Mouse (Mus musculus) E14TG2a.4 (cell line): ENCODE results near the gene Commd3.
A peak's percentile ranks its signal among the peaks of the same experiment; 100 is the strongest.

Experiments used
- H3K27me3 ChIP-seq: 2 replicates; pipeline ENCODE4 v1.6.1; 2014; ENCODE audit warnings: low read length, control low read depth; ENCODE audit not compliant: insufficient read depth
- H3K36me3 ChIP-seq: 2 replicates; pipeline ENCODE4 v1.6.1; 2014; ENCODE audit warnings: low read length, control low read depth; ENCODE audit not compliant: insufficient read depth
- H3K4me1 ChIP-seq: replicated peaks from 2 replicates; pipeline ENCODE4 v1.6.1; 2014; ENCODE audit warnings: low read depth, low read length, control low read depth
- H3K4me3 ChIP-seq: replicated peaks from 2 replicates; pipeline ENCODE4 v1.5.1; 2014; ENCODE audit warnings: mild to moderate bottlenecking, low read length
- H3K9me3 ChIP-seq: 2 replicates; pipeline ENCODE4 v1.6.1; 2014; ENCODE audit warnings: low read length, control low read depth
- CTCF ChIP-seq: conservative IDR thresholded peaks from 2 replicates; pipeline ENCODE4 v1.5.1; 2014; ENCODE audit warnings: low read length
- NANOG ChIP-seq: IDR thresholded peaks from 2 replicates; pipeline ENCODE4 v1.6.1; 2014; ENCODE audit warnings: borderline replicate concordance, low read length, mixed read lengths
- POU5F1 ChIP-seq: IDR thresholded peaks from 2 replicates; pipeline ENCODE4 v1.6.1; 2014; ENCODE audit warnings: low read length, borderline replicate concordance

Commd3 gene

GRCm38 (mm10) chr2:18689064-18689921, 17.1 kb downstream of the Commd3 start:
- Histone ChIP-seq H3K4me1 (peaks cover 18% of the 10 kb centered on the region), H3K4me3 (peak overlapping the region; percentile 73), H3K27me3 (peaks cover 78% of the 10 kb centered on the region), H3K36me3 (no peaks in the 10 kb centered on the region), H3K9me3 (peaks cover 24% of the 10 kb centered on the region)
- TF ChIP-seq CTCF: no peak
- TF ChIP-seq POU5F1: no peak
- no peak for TF ChIP-seq NANOG

- Histone ChIP-seq H3K36me3 (no peaks in the 10 kb centered on the region), H3K4me1 (peaks cover 23% of the 10 kb centered on the region), H3K27me3 (peaks cover 84% of the 10 kb centered on the region), H3K9me3 (peaks cover 24% of the 10 kb centered on the region), H3K4me3 (peak overlapping the region; percentile 73)
- no peak for TF ChIP-seq NANOG
- no peak for TF ChIP-seq CTCF
- TF ChIP-seq POU5F1: no peak
Measured at GRCm38 (mm10) chr2:18690055-18690691, 18.0 kb downstream of the Commd3 start.

- H3K36me3 ChIP-seq: no peaks in the 10 kb centered on the region
- peak overlapping the region; percentile 73 for H3K4me3 ChIP-seq
- no peak for TF ChIP-seq NANOG
- TF ChIP-seq POU5F1: no peak
- TF ChIP-seq CTCF: no peak
- H3K27me3 ChIP-seq: peaks cover 87% of the 10 kb centered on the region
- peaks cover 24% of the 10 kb centered on the region for H3K9me3 ChIP-seq
- H3K4me1 ChIP-seq: peaks cover 23% of the 10 kb centered on the region
Measured at GRCm38 (mm10) chr2:18690756-18691155, 18.6 kb downstream of the Commd3 start.

GRCm38 (mm10) chr2:18692031-18692430, 19.8 kb downstream of the Commd3 start:
- no peak for TF ChIP-seq POU5F1
- no peak for TF ChIP-seq NANOG
- TF ChIP-seq CTCF: no peak
- Histone ChIP-seq H3K27me3 (peaks cover 86% of the 10 kb centered on the region), H3K4me3 (no peak overlapping the region), H3K4me1 (peaks cover 23% of the 10 kb centered on the region), H3K9me3 (peaks cover 14% of the 10 kb centered on the region), H3K36me3 (no peaks in the 10 kb centered on the region)

GRCm38 (mm10) chr2:18692548-18692947, 20.4 kb downstream of the Commd3 start:
- no peak overlapping the region for H3K4me3 ChIP-seq
- peaks cover 23% of the 10 kb centered on the region for H3K4me1 ChIP-seq
- H3K36me3 ChIP-seq: no peaks in the 10 kb centered on the region
- peaks cover 8% of the 10 kb centered on the region for H3K9me3 ChIP-seq
- peaks cover 82% of the 10 kb centered on the region for H3K27me3 ChIP-seq
- TF ChIP-seq POU5F1 (no peak), CTCF (no peak), NANOG (no peak)

- no peaks in the 10 kb centered on the region for H3K36me3 ChIP-seq
- TF ChIP-seq POU5F1: no peak
- no peak for TF ChIP-seq CTCF
- TF ChIP-seq NANOG: no peak
- H3K4me1 ChIP-seq: peaks cover 23% of the 10 kb centered on the region
- H3K9me3 ChIP-seq: no peaks in the 10 kb centered on the region; the same call in 1 of the 2 replicates
- no peak overlapping the region for H3K4me3 ChIP-seq
- peaks cover 82% of the 10 kb centered on the region for H3K27me3 ChIP-seq
Measured at GRCm38 (mm10) chr2:18693491-18693870, 21.3 kb downstream of the Commd3 start.

- Histone ChIP-seq H3K36me3 (no peaks in the 10 kb centered on the region), H3K4me1 (peaks cover 22% of the 10 kb centered on the region), H3K27me3 (peaks cover 82% of the 10 kb centered on the region), H3K4me3 (peak within 1 kb of the TSS; percentile 81), H3K9me3 (no peaks in the 10 kb centered on the region)
- TF ChIP-seq POU5F1: no peak
- no peak for TF ChIP-seq NANOG
- no peak for TF ChIP-seq CTCF
Measured at GRCm38 (mm10) chr2:18693871-18694610, 21.9 kb downstream of the Commd3 start, which contains the start of gene Spag6. Gene Spag6, plus strand, starts transcription at chr2:18694032.

- Histone ChIP-seq H3K4me3 (peak overlapping the region; percentile 81), H3K27me3 (peaks cover 82% of the 10 kb centered on the region), H3K4me1 (peaks cover 22% of the 10 kb centered on the region), H3K36me3 (no peaks in the 10 kb centered on the region), H3K9me3 (no peaks in the 10 kb centered on the region)
- TF ChIP-seq NANOG (no peak), POU5F1 (no peak), CTCF (no peak)
Measured at GRCm38 (mm10) chr2:18694611-18694950, 22.4 kb downstream of the Commd3 start.
